Mouse (Mus musculus): ENCODE results near the gene Sppl3.
A peak's percentile ranks its signal among the peaks of the same experiment; 100 is the strongest.
"Not testable (repeated sequence)": the region's sequence is repeated elsewhere in the genome, so short reads cannot be mapped to it uniquely, and the experiment has no call there.

Sppl3 gene

GRCm38 (mm10) chr5:115043626-115044025 is 32.7 kb downstream of the Sppl3 start:
- no peak for DNase-seq

GRCm38 (mm10) chr5:115045146-115045677 is 34.3 kb downstream of the Sppl3 start:
- DNase-seq = no peak

- no peak for DNase-seq
These were observed 38.8 kb downstream of the Sppl3 start for GRCm38 (mm10) chr5:115049692-115050091.

GRCm38 (mm10) chr5:115050776-115051175 is 39.8 kb downstream of the Sppl3 start:
- no peak for DNase-seq

- DNase-seq = peak; percentile 34 to 46
These were observed 41.6 kb downstream of the Sppl3 start for GRCm38 (mm10) chr5:115052546-115052945.

- no peak for DNase-seq
These were observed 43.0 kb downstream of the Sppl3 start for GRCm38 (mm10) chr5:115053791-115054396.

- no peak for DNase-seq
These were observed 44.5 kb downstream of the Sppl3 start for GRCm38 (mm10) chr5:115055418-115055817.

GRCm38 (mm10) chr5:115057153-115057552 is 46.2 kb downstream of the Sppl3 start:
- DNase-seq = no peak

- no peak for DNase-seq
These were observed 47.8 kb downstream of the Sppl3 start for GRCm38 (mm10) chr5:115058584-115059297.

- DNase-seq = no peak
These were observed 49.2 kb downstream of the Sppl3 start for GRCm38 (mm10) chr5:115060067-115060695.

- DNase-seq = no peak
These were observed 50.0 kb downstream of the Sppl3 start for GRCm38 (mm10) chr5:115060977-115061376.

GRCm38 (mm10) chr5:115062566-115062965 is 51.6 kb downstream of the Sppl3 start:
- DNase-seq = no peak

GRCm38 (mm10) chr5:115063391-115063790 is 52.5 kb downstream of the Sppl3 start:
- no peak for DNase-seq

- DNase-seq = no peak
These were observed 55.3 kb downstream of the Sppl3 start for GRCm38 (mm10) chr5:115066245-115066644.

- no peak for DNase-seq
These were observed 57.9 kb downstream of the Sppl3 start for GRCm38 (mm10) chr5:115068671-115069421.

- no peak for DNase-seq
These were observed 58.7 kb downstream of the Sppl3 start for GRCm38 (mm10) chr5:115069611-115070010.

- no peak for DNase-seq
These were observed 59.5 kb downstream of the Sppl3 start for GRCm38 (mm10) chr5:115070457-115070856.

- peak; percentile 14 to 55 for DNase-seq
These were observed 60.4 kb downstream of the Sppl3 start for GRCm38 (mm10) chr5:115071096-115071901.

- peak in 1 of 2 experiments; percentile 17 for DNase-seq
These were observed 61.2 kb downstream of the Sppl3 start for GRCm38 (mm10) chr5:115072143-115072542.

GRCm38 (mm10) chr5:115073306-115073705 is 62.4 kb downstream of the Sppl3 start:
- DNase-seq = not testable (repeated sequence)

GRCm38 (mm10) chr5:115074749-115075148 is 63.8 kb downstream of the Sppl3 start:
- no peak for DNase-seq

All from kidney, postnatal 36 days (tissue).